Mouse (Mus musculus) liver, postnatal 0 days (tissue): ENCODE data around the gene Rhbdf2.

ENCODE experiments used
- CTCF ChIP-seq: sonication (generic); IDR thresholded peaks from 2 replicates; pipeline ENCODE4 v1.5.1; 2016; ENCODE audit warnings: antibody characterized with exemption, low read depth
- EP300 ChIP-seq: IDR thresholded peaks from 2 replicates; pipeline ENCODE4 v1.6.1; 2016; ENCODE audit warnings: antibody characterized with exemption, low read depth, mild to moderate bottlenecking

- TF ChIP-seq CTCF (no peak), EP300 (no peak)
These were observed 35.1 kb upstream of the Rhbdf2 start for GRCm38 (mm10) chr11:116661948-116662377.
